Comparison of ENCODE assay signal across 9 mouse cellular contexts in genomic region chr11:103639407-103639946, GRCm38 (mm10). TPM values are rescaled to one million over a fixed set of nuclear protein-coding genes. Genes with fewer than 3 reads are reported as not detected.
DNase-seq lines count a peak whose midpoint lies in the region; ATAC-seq lines count a peak whose summit lies in the region.
"Had no signal": no experiment of that assay in that cellular context is flagged by ENCODE, and none has a peak within 500 bp of the region (broad histone marks: within the 10 kb centered on the region; RNA-seq: fewer than 3 reads in every experiment).

No protein-coding gene starts in this region.

- H3K36me3 ChIP-seq in embryonic facial prominence, embryonic 11.5 days (replicated peaks; ENCODE audit: control insufficient read depth, insufficient read depth, low read depth, low read length): no peaks in the 10 kb centered on the region
- no peaks in the 10 kb centered on the region for H3K36me3 ChIP-seq in hindbrain, embryonic 16.5 days (ENCODE audit: control insufficient read depth, insufficient read depth, low read length)

- no peak overlapping the region for H3K9ac ChIP-seq in embryonic facial prominence, embryonic 11.5 days (replicated peaks; ENCODE audit: low read length)
- no peak overlapping the region for H3K9ac ChIP-seq in hindbrain, embryonic 16.5 days (ENCODE audit: low read depth, low read length)

- no peak for DNase-seq in frontal cortex, postnatal 25 days (ENCODE audit: low spot score in 2 of 2)
- peak; percentile 78 for DNase-seq in 416B (ENCODE audit: low read depth)
- peak; percentile 72 for DNase-seq in adrenal gland, postnatal 10 days
- DNase-seq in embryonic facial prominence, embryonic 11.5 days (ENCODE audit: low spot score): peak; percentile 81
- peak; percentile 59 for DNase-seq in lung, postnatal 36 days
- peak; percentile 31 for DNase-seq in skeletal muscle tissue, adult 2 months (ENCODE audit: low read depth, low spot score)

- no peaks in the 10 kb centered on the region for H3K4me1 ChIP-seq in embryonic facial prominence, embryonic 11.5 days (ENCODE audit: control insufficient read depth, insufficient read depth, low read length)
- no peaks in the 10 kb centered on the region for H3K4me1 ChIP-seq in hindbrain, embryonic 16.5 days (ENCODE audit: control insufficient read depth, insufficient read depth, low read depth, low read length)

- ATAC-seq in frontal cortex, adult (ENCODE audit: low TSS enrichment): peak; percentile 50; the same call in 1 of the 2 replicates
- no peak for ATAC-seq in embryonic facial prominence, embryonic 11.5 days (replicated peaks; ENCODE audit: insufficient number of reproducible peaks, low FRiP score, low TSS enrichment, low read depth)
- no peak for ATAC-seq in hindbrain, embryonic 16.5 days

- no peak overlapping the region for H3K27ac ChIP-seq in embryonic facial prominence, embryonic 11.5 days (replicated peaks; ENCODE audit: low read depth, low read length)
- no peak overlapping the region for H3K27ac ChIP-seq in hindbrain, embryonic 16.5 days (ENCODE audit: low read depth, low read length)
- H3K27ac ChIP-seq: macrophage had no signal

- H3K4me2 ChIP-seq in embryonic facial prominence, embryonic 11.5 days (ENCODE audit: low read depth, low read length): no peak overlapping the region
- peak overlapping the region; percentile 41 for H3K4me2 ChIP-seq in hindbrain, embryonic 16.5 days (ENCODE audit: low read length)

- H3K27me3 ChIP-seq in embryonic facial prominence, embryonic 11.5 days (ENCODE audit: control insufficient read depth, insufficient read depth, low read length): no peaks in the 10 kb centered on the region; the same call in 1 of the 2 replicates
- no peaks in the 10 kb centered on the region; the same call in 1 of the 2 replicates for H3K27me3 ChIP-seq in hindbrain, embryonic 16.5 days (replicated peaks; ENCODE audit: control insufficient read depth, insufficient read depth, low read length)

- no peaks in the 10 kb centered on the region for H3K9me3 ChIP-seq in embryonic facial prominence, embryonic 11.5 days (replicated peaks; ENCODE audit: control insufficient read depth, low read length)
- H3K9me3 ChIP-seq in hindbrain, embryonic 16.5 days (ENCODE audit: control insufficient read depth, low read length): no peaks in the 10 kb centered on the region

- no peak overlapping the region for H3K4me3 ChIP-seq in embryonic facial prominence, embryonic 11.5 days (ENCODE audit: low read depth, low read length)
- no peak overlapping the region for H3K4me3 ChIP-seq in hindbrain, embryonic 16.5 days (ENCODE audit: low read length)

- 5% methylated on average over 10 of the region's 10 CpGs for WGBS in embryonic facial prominence, embryonic 11.5 days
- 6% methylated on average over 10 of the region's 10 CpGs for WGBS in hindbrain, embryonic 16.5 days

RNA-seq across cellular contexts. Expression of gene Lyzl6, which starts 0.8 kb away (rescaled TPM):
- not detected for total RNA-seq in adrenal gland, postnatal 10 days (2021)
- not detected in 2 replicates for polyA plus RNA-seq in embryonic facial prominence, embryonic 11.5 days (2014; fragmentation: Nextera tagmentation; extraction: Ambion mirVana)
- polyA plus RNA-seq in hindbrain, embryonic 16.5 days (2015; fragmentation: Nextera tagmentation; extraction: Ambion mirVana): not detected in 2 replicates
- polyA plus RNA-seq: macrophage had no signal

RNA-seq across cellular contexts. Expression of gene Rprml, which starts 9.9 kb away (rescaled TPM):
- under 1 TPM in 1 of 2 experiments, not detected in 1; 0.45 TPM for total RNA-seq in adrenal gland, postnatal 10 days (2021)
- 0.21 and 0.35 TPM in 2 replicates for polyA plus RNA-seq in embryonic facial prominence, embryonic 11.5 days (2014; fragmentation: Nextera tagmentation; extraction: Ambion mirVana)
- polyA plus RNA-seq in hindbrain, embryonic 16.5 days (2015; fragmentation: Nextera tagmentation; extraction: Ambion mirVana): 2.6 and 3.5 TPM in 2 replicates
- polyA plus RNA-seq: macrophage had no signal

RNA-seq across cellular contexts. Expression of gene Gm884, which starts 18.5 kb away (rescaled TPM):
- total RNA-seq in adrenal gland, postnatal 10 days (2021): not detected
- not detected in 2 replicates for polyA plus RNA-seq in embryonic facial prominence, embryonic 11.5 days (2014; fragmentation: Nextera tagmentation; extraction: Ambion mirVana)
- polyA plus RNA-seq in hindbrain, embryonic 16.5 days (2015; fragmentation: Nextera tagmentation; extraction: Ambion mirVana): not detected in 2 replicates
- polyA plus RNA-seq: macrophage had no signal

RNA-seq across cellular contexts. Expression of gene Gosr2, which starts 58.2 kb away (rescaled TPM):
- total RNA-seq in adrenal gland, postnatal 10 days (2021): 10 to 100 TPM; 64.3 to 72.7 TPM
- polyA plus RNA-seq in embryonic facial prominence, embryonic 11.5 days (2014; fragmentation: Nextera tagmentation; extraction: Ambion mirVana): 86.7 and 89.9 TPM in 2 replicates
- polyA plus RNA-seq in hindbrain, embryonic 16.5 days (2015; fragmentation: Nextera tagmentation; extraction: Ambion mirVana): 95.6 and 97.5 TPM in 2 replicates

Comparison
In these comparisons a context has a peak if more than half of its experiments do, and no peak if none do; other contexts are left out.
1. DNase-seq: peak in 416B (single experiment), adrenal gland, postnatal 10 days (single experiment), embryonic facial prominence, embryonic 11.5 days (single experiment), lung, postnatal 36 days (single experiment) and skeletal muscle tissue, adult 2 months (single experiment); none in frontal cortex, postnatal 25 days (0 of 2).